Mouse (Mus musculus): ENCODE results near the gene Slc38a9.

DNA sequence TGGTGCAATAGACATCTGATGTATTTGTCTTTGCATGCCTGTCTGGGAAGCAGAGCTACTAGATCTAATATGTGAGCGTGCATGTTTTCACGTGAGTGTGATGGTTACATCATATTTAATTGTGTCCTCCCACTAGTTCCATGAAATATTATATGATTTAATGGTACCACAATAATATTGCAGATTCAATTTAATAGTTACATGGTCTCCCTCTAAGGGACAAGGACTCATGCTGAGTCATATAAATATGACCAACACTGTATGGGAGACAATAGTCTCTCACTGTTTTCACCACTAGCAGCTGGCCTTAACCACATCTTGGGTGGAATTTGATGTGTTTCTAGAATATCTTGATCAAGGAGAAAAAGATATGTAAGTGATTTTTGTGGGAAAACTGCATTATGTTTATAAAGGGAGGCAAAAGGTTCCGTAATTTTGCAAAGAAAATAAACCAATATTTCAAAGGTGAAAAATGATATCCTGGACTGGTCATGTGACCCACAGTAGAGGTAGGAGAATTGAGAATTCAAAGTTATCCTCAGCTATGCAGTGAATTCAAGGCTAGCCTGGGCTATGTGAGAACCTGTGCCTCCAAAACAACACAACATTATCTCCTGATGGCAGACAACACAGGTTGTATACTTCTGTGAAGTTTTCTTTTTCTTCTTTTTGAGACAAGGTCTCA, 113.6 kb downstream of the Slc38a9 start:
- TF ChIP-seq CTCF (IDR thresholded peaks at IDR 0.05; ENCODE audit: borderline replicate concordance, insufficient read depth, low read length) (no peak), POLR2A (IDR thresholded peaks at IDR 0.05; ENCODE audit: low read depth, low read length) (no peak)
